Mouse (Mus musculus) kidney, postnatal 25 days (tissue): Measurements from ENCODE around the gene Letmd1.

ENCODE experiments used
- DNase-seq, 2 experiments: peaks; one replicate each; pipeline ENCODE4 v3.0.0; 2021; ENCODE audit warnings: mixed read lengths in 2 of 2

The Letmd1 gene

DNA sequence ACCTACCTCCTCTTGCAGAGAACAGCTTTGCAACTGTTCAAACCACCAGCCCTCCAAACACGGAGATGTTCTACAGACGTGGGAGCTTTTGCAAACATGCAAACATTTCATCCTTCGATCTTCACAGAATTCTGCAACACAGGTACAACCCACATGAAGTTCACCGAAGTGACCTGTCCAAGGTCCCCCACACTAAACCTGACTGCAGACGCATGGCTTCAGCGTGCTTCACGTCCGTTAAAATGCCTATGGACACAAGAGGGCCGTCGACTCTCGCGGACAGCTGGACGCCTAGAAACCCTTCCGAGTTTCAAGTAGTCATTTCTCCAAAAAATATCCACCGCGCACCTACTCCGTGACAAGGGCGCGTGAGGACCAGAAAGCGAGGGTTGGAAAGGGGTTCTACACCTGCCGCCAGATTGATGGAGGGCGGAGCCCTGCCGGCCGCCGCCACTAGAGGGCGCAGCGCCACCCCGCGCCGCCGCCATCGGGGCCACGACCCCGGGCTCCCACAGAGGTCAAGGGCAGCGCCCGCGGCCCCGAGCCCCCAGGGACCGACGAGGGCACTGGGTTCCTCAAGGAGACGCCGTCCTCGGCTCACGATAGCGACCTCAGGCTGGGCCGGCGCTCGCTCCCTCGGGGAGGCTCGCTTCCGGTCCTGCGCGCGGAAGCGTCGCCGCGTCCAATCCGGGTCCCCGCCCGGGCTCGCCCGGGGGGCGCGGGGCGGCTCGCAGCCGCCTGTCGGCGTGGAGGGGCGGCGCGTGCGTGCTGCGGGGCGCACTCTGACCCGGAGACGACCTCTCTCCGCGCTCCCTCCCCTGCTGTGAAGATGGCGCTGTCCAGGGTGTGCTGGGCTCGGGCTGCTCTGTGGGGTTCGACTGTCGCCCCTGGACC, at the start of gene Letmd1:
Gene Letmd1 (plus strand): TSS at position 729 of the 894 bp plus-strand sequence.
- peak; percentile 88 to 95 for DNase-seq

DNA sequence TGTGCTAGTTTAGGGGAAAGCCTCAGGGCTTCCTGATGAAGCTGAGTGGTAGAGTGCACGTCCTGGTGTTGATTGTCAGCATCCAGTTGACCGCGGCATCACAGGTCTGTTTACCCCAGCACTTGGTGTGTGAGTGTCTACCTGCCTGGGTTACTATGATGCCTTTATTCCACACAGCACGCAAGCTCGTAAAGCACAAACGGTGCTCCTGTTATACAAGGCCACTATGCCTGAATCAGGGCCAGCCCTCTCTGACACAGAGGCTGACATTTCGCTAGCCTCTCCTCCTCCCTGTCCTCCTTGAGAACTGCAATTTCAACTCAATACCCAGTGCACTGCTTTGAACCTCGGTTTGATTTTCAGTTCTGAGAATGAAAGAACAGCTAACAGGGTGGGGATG, 49.5 kb upstream of the Letmd1 start:
- DNase-seq = no peak

DNA sequence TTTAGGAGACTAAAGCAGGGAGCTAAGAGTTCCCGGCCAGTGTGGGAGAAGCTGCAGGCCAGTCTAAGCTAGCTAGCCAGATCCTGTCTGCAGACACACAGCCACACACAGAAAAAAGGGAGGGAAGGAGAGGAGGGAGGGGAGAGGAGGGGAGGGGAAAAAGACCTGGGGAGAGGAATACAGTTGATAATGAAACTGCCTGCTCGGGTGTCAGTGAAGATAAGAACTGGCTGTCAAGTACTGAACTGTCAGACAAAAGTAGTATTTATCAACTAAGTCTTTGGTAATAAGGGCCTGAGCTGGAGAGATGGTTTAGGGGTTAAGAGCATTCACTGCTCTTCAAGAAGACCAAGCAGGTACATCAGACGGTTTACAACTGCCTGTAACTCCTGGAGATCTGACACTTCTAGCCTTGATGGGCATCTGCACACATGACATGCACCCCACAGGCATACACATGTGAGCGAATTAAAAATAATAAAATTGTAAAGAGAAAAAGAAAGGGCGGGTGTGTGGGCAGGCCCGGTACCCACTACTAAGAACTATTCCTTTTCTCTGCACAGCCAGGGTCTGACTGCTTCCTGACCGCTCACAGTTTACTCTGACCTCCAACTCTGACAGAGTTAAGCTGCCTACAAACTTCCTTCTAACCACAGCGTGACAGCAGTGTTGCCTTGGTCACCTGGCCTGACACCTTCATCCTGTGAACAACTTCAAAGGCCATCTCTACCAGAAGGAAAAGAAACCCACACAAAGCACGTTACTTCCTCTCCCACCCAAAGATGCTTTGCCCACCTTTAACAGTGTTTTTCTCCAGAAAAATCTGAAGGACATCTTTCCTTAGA, 48.7 kb upstream of the Letmd1 start:
- DNase-seq = no peak

DNA sequence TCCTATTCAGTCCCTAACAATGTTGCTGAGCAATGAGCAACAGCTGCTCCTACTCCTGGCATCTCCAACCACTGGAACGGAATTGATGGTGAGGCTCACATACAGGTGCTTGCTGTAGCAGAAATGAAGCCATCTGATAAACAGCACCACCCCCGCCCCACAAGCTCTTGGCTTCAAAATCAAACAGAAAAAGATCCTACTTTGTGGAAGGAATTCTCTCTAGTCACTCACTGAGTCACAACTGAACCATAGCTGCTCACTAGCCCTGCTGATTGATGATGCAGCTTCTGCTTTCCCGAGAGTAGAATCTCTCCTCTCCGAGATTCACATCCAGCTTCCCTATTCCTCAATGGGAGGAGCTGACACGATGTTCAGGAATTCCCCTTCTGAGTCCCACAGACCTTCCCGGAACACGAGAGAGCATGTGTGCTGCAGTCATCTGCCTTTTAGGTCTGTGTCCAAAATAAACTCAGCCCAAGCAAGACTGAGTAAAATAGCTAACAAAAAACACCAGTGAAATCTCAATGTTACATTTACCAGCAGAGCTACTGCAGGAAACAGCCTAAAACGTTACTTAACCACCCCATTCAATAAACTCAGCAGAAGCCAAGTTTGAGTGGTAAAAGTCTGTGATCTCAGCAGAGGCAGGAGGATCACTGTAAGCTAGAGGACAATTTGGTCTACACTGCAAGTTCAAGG, 47.6 kb upstream of the Letmd1 start:
- no peak for DNase-seq

DNA sequence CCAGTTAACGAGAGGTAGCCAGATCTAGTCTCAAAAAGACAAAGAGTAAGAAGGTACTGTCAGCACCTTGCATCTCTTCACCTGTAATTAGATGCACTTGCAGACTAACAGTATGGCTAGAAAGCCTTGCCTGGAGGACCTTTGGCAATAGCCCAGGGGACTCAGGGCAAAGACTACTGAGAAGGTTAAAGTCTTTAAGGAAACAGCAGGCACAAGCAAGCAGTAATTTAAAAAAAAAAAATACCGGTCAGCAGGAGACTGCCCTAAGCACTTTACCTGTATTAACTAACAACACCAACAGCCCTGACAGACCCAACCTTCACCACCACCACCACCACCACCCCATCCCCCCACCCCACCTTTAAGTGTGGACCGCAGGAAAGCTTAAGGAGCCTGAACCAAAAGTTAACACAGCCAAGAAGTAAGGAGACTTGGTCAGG, 47.0 kb upstream of the Letmd1 start, which contains the start of gene Gm5475:
Gene Gm5475 (plus strand): TSS at position 390 of the 440 bp plus-strand sequence.
- peak; percentile 85 to 89 for DNase-seq

DNA sequence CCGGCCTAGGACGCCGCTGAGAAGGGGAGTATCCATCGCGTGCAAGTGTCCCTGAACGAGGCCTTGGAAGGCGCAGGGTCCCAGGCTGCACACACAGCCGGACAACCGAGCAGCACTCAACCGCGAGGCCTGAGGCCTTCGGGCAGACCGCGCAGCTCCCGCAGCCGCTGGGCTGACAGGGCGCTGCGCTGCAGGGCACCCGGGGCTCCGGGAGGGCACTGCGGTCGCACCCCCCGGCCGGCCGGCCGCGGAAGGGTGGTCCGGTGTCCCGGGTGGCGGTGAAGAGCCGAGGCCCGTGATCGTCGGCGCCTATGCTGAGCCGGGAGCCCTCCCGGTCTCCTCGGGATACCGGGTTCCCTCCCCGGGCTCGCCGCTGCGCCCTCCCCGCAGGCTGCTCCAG, 46.3 kb upstream of the Letmd1 start:
- DNase-seq = peak in 1 of 2 experiments; percentile 64

DNA sequence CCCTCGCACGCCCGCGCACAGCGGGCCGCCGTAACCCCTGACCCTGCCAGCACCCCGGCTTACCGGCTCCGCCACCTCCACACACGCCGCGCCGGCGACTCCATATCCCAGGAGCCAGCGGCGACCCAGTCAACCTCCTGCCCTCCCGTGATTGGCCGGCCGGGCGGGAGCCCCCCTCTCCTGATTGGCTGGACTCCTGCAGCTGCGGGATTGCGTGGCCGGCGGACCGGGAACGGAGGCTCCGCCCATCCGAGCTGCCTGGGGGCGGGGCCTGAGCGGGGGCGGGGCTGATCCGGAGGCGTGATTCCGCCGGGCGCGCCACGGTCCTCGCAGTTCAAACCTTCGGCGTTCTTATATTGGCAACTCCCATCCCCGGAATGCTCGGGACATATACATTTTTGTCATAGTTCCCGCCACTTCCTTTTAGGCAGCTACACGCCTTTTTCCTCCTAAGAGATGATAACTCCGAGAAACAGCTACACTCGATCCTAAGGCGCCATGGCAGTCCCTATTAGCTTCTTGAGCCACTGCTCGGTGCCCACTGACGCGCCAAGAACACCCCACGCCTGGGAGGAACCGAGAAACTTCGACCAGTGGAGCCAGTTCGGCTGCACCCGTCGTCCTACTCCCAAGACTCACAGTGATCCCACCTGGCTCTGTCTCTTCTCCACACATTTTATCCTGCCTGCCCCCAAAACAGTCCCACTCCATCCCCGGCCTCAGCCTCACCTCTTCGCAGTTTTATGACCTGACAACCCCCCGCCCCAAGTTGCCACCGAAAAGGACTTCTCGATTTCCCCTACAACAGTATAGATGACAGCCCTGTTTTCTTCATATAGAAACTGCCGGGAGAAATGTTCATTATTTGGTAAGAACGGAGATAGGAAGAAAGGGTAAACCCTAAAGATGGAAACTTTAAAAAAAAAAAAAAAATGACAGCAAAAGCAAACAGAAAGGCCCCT, 45.6 kb upstream of the Letmd1 start:
- DNase-seq = peak; percentile 96 to 99

DNA sequence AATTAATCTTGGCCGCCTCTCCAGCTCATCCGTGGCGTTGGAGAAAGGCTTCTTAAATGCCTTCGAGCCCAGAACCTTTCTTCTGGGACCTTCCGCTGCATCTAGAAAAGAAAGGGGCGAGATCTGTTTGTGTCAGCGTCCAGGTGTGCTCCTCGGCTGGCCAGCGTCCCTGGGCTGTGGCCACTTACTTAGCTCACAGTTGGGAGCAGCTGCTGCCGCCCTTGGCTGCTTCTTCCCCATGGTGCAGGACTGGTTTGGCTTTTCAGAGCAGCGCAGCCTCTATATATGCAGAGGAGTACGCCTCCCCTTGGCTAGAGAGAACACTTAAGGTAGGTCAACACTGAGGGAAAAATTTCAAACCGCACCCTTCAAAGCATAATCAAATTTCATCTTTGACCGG, 44.9 kb upstream of the Letmd1 start:
- peak; percentile 56 to 79 for DNase-seq

DNA sequence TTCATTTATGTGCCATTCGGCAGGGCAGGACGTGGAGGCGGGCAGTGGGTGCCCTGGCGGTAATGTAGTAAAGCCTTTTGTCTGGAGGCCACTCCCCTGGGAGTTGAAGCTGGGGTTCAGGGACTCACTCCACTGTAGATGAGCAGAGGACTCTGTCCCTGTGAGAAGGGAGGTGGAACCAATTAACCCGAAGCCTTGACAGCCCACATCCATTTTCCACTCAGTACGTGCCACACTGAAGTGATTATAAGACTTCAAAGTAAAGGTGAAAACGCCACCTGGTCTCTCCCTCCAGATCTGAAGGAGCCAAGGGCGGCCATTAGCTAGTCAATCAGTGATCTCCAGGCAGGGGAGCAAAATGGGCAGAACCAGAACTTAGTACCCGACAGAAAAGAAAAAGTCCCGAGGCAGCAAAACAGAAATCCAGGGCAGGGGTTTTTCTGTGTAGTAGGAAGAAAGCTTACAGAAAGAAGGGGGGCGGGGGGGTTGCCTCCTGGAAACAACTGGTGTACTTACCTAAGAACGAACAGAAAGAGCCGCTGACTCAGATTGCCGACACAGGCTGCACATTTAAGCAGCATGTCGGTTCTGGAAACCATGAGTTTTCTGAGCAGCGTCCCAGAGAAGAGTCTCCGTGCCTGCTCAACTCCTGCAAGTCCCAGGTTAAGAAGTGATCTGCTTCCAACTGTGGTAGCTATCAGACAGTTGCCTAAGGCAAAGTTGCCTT, 44.3 kb upstream of the Letmd1 start, which contains the start of gene Slc11a2:
Gene Slc11a2 (minus strand): TSS at position 677 of the 727 bp plus-strand sequence.
- peak; percentile 60 to 84 for DNase-seq

DNA sequence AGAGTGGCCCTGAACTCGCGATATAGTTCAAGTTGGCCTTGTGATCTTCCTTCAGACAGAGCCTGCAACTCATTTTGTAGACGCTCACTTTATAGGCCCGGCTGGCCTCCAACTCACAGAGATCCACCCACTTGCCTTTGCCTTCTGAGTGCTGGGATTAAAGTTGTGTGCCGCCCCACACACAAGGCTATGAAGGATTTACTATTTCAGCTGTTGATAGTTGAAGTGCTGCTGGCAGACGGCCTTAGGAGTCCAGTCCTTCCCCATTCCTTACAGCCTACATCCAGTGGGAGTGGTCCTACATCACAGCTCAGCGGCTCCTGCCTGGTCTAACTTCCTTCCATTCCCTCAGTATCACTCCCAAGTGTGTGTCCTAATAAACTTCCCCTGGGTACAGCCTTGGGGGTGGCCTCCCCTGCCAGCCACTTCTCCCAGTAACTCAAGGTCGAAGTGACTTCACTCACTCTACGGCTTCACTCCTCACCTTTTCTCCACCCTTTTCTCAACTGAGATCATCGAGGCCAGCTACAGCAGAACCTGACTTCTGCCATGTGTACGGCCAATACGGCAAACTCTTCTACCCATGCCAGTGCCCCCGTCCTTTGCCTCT, 40.4 kb upstream of the Letmd1 start:
- no peak for DNase-seq

DNA sequence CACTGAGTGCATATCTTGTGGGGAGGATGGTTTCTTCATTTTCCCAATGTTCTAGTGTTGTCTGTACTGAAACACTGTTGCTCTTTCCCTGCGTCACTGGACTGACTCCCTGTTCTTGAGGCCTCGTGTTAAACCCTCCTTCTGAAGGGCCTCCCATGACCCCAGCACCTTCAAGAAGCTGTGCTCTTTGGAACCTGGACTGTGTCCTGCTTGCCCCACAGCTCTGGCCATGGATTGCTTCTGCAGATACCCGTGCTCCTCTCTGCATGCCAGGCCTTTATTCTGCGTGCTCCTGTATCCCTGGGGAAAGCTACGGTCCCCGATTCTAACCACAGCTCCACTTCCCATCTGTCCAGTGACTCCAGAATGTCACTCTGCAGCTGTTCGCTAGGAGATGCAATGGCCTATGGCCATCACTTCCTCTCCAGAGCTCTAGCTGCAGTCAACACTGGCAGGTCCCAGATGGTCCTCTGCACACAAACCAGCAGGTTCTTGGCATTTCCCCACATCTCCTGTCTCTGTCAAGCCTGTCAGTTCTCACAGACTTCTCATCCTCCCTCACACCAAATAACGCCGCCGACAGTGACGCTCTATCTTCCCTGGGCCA, 38.8 kb upstream of the Letmd1 start:
- DNase-seq = peak; percentile 40 to 84

DNA sequence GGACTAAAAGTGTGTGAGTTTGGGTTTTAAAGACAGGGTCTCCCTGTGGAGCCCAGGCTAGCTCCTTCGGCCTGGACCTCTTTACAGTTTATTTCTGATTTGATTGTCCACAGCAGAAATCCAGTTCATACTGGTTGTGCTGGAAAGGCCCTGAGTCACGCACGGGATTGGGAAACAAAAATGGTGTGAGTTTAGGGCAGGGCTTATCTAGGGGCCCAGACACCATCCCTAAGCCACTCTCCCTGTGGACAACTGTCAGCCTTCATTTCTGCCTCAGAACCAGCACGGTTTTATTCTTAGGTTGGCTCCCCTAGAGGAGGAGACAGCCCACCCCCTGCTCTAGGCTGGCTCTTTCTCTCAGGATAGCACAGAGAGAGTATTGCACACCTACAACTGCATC, 35.6 kb upstream of the Letmd1 start:
- DNase-seq = no peak

DNA sequence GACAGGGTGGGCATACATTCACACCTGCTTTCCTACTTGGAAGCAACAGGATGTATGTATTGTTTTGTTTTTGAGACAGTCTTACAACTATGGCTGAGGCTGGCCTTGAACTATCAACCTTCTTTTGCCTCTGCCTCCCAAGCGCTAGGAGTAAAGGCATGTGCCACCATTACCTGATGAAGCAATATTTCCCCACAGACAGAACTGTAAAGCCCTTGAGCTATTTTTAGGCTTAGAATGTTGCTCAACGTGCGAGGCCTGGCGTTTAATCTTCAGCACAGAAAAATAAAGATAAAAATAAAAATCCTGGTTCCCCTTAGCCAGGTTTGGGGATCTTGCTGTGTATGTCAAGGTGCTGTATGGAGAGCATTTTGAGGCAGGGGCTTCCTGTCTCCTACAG, 32.7 kb upstream of the Letmd1 start:
- no peak for DNase-seq

DNA sequence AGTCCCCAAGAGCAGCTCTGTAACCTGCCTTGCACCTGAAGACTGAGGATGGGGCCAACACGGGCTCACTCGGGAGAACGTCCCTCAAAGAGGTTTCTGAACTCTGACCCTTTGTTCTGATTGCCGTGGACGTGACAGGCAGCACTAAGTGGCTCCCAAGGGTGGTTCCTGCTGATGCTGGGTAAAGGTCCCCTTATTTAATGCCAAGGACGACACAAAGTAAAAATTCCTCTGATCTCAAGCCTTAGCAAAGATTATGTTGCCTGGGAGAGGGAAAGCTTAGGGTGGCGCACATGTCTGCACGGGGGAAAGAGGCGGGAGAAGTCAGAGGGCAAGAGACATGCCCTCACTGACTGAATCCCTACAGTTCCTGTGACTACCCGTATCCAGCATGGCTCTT, 32.3 kb upstream of the Letmd1 start:
- DNase-seq = peak in 1 of 2 experiments; percentile 64

DNA sequence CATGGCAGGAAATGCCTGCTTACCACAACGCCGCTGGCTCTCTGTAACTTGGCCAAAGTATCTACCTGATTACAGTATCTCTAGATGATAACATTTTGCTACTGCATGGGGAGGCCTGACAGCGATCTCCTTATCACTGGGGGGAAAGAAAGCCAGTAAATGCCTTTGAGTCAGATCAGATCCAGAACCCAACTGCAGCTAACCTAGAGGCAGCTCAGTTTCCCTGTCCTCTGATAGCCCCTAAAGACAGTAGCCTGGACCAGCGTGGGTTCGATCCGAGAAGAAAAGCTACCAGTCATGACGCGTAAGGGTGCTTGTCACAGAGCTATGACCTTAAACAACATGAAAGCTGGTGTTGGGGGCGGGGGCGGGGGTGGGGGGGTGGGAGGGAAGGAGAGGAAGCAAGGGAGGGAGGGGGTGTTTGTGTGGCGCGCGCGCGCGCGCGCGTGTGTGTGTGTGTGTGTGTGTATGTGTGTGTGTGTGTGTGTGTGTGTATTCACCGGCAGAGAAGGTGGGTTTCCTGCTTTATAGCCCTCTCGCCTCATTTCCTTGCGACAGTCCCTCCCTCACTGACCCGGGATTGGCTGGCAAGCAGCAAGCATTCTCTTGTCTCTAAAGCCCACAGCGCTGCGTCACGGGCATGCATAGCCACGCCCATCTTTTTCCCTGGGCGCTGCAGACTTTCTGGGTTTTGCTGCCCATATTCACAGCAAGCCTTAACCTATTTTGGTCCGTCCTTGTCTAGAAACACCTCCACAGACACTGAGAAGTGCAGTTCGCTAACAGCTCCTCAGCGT, 25.5 kb upstream of the Letmd1 start:
- peak; percentile 91 to 95 for DNase-seq

DNA sequence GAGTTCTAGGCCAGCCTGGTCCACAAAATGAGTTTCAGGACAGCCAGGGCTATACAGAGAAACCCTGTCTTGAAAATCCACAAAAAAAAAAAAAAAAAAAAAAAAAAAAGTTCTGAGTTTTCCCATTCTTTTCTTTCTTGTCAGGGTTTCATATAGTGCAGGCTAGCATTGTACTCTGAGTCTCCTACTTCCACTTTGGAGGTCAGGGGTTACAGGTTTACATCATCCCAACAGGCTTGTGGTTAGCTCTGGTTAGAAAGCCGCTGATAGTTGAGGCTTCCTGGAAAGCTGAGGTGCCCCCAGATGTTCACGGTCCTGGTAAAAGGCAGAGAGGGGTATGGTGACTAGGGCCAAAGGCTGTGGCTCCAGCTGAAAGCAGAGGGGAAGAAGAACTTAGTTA, 21.9 kb upstream of the Letmd1 start:
- no peak for DNase-seq

DNA sequence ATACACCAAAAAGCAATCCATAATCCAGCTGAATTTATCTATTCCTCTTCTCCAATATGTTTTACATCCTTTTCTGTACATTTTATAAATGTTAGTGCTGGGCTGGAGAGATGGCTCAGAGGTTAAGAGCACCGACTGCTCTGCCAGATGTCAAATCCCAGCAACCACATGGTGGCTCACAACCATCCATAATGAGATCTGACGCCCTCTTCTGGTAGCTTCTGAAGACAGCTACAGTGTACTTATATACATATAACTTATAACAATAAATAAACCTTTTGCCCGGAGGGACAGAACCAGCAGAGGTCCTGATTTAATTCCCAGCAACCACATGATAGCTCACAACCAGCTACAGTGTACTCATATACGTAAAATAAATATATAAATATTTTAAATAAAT, 20.3 kb upstream of the Letmd1 start:
- no peak for DNase-seq

DNA sequence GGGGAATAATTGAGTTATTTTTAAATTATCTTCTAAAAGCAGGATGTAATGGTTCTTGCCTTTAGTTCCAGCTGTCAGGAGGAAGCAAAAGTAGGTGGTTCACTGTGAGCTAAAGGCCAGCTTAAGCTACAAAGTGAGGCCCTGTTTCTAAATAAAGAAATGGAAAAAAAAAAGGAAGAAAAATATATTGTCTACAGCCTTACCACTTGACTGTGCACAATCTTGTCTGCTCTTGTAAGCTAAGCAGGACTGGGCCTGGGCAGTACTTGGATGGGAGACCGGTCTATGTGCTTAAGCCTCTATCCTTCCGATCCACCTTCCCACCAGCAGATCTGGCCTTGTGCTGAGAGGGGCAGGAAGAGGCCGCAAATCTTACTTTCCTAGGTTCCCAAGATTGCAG, 19.3 kb upstream of the Letmd1 start:
- DNase-seq = no peak

DNA sequence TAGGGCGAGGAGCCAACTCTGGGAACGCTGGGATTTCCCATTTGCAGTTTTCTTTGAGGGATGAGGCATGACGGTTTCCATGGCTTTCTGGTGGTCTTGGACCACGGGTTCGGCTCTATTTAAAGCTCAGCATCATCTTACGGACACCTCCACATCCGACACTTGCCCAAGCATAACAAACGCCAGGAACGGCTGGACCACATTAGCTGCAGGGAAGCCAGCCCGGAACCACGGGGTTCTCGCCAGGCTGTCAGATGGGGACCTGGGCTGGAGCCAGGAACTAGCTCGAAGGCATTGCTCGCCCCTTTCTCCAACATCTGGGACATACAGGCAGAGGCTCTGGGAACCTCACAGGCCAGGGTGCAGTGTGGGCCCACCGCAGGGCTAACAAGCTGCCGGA, 17.6 kb upstream of the Letmd1 start:
- DNase-seq = peak; percentile 56 to 62
